Mouse (Mus musculus) CD4-positive helper T cell, adult 2 months (primary cell): ENCODE measurements at regions not wholly inside any gene's neighbourhood (a gene's known extent, or its start where the extent isn't known, plus 50 kb on each side); places are given as distances from the start of the nearest gene placed in this dataset.
"Not testable (repeated sequence)": the region's sequence is repeated elsewhere in the genome, so short reads cannot be mapped to it uniquely, and the experiment has no call there.

Source experiments
- DNase-seq: peaks from one replicate; pipeline ENCODE4 v3.0.0-alpha.2; 2012; ENCODE audit warnings: low read depth, missing footprints, low spot score

DNA sequence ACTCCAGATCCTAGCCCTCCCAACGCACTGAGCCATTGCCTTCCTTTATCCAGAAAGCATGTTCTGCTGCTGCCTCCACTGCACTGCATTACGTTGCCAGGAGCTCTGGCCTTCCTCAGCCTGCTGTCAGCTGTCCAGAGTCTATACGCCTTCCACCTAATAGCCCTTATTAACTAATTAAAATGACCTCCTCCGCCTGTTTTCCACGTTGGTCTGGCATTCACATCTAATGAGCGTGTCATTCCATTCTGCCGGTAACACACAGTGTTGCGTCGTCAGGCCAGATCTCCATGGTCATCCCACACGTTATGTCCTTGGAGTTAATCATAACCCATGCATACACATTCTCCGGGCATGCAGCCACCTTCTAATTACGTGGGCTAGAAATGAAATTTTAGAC is 56.7 kb upstream of the Med4 start:
- no peak for DNase-seq

DNA sequence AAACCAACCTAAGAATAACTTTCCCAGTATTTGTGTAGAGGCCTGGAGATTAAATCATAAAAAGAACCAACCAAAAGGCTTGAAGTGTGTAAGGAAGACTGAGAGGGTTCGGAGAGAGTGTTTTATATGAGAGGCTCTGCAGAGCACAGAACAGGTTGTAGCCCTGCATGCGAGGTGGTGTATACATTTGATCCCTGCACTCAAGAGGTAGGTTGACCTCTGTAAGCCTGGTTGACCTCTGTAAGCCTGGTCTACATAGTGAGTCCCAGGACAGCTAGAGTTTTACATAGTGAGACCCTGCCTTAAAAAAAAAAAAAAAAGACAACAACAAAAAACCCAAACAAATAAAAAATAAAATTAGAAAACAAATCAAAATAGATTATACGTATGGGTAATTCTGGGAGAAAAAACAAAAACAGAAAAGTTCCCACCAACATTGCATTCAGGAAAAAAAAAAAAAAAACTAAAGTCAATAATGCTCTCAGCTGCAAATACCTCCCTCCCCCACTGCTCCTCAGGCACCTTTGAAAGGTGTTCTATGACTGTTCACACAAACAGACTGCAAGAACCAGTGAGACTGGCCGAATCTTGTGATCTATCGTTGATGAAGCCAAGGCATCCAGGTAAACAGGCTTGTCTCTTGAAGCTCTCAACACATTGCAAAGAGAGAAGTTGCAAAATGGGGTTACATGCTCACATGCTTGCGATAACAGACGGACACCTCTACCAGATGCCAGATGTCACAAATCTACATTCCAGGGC is 57.3 kb upstream of the Med4 start:
- no peak for DNase-seq

GRCm38 (mm10) chr14:73451291-73452045 is 58.4 kb upstream of the Med4 start:
- DNase-seq, result no peak

- DNase-seq, result no peak
These were observed 59.8 kb upstream of the Med4 start for GRCm38 (mm10) chr14:73449901-73450495.

- DNase-seq, result no peak
These were observed 60.7 kb upstream of the Med4 start for GRCm38 (mm10) chr14:73449111-73449510.

DNA sequence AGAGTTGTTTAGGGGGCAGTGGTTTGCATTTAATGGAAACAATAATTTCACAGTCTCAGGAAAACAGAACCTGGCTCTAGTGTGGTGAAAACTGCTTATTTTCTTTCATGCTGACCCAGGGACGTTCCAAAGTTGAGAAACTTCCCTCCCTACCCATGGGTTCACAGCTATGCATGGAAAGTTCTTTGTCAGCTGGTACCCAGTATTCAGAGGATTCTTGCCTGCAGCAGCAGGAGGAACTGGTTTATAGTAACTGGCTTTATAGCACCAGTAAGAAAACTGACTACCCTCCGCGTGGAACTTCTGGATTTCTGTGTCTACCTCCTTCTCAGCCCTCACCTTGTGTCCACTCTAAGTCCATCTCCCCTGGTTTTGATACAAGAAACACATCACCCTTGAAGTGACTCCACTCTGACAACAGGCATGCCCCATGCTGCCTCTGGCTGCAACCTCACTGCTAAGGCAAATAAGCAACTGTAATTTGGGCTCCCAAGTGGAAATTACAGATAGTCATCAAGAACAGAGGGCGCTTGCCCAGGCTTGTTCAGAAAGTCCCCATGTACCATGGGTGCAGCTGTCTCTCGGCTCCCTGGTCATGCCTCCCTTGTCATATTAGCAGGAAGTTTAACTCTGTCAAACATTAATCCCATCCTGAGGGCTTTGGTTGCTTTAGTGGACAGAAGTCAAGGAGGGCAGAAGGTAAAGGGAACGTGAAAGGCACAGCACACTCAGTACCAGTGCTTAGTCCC is 60.6 kb upstream of the Itm2b start:
- peak; percentile 17 for DNase-seq

DNA sequence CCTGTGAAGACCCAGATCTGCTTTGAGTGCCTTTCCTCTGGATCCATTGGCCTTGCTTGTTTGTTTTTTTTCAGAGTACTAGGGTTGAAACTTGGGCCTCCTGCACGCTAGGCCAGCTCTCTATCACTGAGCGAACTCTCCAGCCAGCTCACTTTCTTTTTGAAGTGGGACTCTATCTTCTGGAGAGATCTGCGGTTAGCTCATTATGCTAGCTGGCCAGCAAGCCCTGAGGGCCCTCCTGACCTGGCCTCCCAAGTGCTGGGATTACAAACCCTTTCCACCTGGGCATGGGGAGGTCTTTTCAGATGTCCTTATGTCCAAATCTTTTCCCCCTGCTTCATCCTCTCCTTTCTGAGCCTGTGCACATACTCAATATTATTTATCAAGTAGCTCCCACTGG is 59.6 kb upstream of the Itm2b start:
- DNase-seq, result no peak

GRCm38 (mm10) chr14:73441951-73442716 is 57.0 kb upstream of the Itm2b start:
- peak; percentile 8 for DNase-seq

GRCm38 (mm10) chr14:73441206-73441950 is 56.3 kb upstream of the Itm2b start:
- DNase-seq, result not testable (repeated sequence)

GRCm38 (mm10) chr14:73439802-73440309 is 54.8 kb upstream of the Itm2b start:
- DNase-seq, result no peak

DNA sequence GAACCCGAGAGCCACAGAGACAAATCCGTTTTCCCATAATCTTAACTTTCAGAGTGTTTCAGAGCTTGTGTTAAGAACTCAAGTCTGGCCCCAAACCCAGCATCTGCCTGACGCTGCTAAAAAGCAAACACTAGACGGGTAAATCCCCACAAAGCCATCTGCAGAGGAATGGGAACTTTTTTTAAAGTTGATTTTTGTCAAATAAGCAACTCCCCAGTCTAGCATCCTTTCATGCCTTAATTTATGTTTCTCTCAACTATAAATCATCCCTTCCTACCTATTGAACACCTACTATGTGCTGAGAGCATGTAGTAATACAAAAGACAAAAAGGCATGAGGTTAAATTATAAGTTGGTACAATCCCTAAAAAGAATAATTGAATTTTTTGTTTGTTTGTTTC is 50.8 kb upstream of the Itm2b start:
- DNase-seq, result no peak
